Mouse (Mus musculus) embryonic facial prominence, embryonic 14.5 days (tissue): ENCODE results near the gene Nfatc2ip. TPM values are rescaled to one million over a fixed set of nuclear protein-coding genes. Genes with fewer than 3 reads are reported as not detected.

Experiments used
- ATAC-seq: fragments of 200-750 bp; cut with Nextera tagmentation; 2 replicates; pipeline ENCODE4 v1.8.0; 2017; ENCODE audit warnings: low read depth, moderate number of reproducible peaks, moderate TSS enrichment
- DNase-seq: peaks from one replicate; pipeline ENCODE4 v3.0.0-alpha.2; 2015; ENCODE audit warnings: low spot score
- H3K27ac ChIP-seq: fragments of 300-500 bp; sonication (generic); replicated peaks from 2 replicates; pipeline ENCODE4 v1.5.1; 2014; ENCODE audit warnings: low read depth, mild to moderate bottlenecking, low read length, moderate library complexity
- H3K27me3 ChIP-seq: fragments of 300-500 bp; sonication (generic); replicated peaks from 2 replicates; pipeline ENCODE4 v1.6.1; 2014; ENCODE audit warnings: low read length; ENCODE audit not compliant: control insufficient read depth, insufficient read depth
- H3K36me3 ChIP-seq: fragments of 300-500 bp; sonication (generic); 2 replicates; pipeline ENCODE4 v1.6.1; 2014; ENCODE audit warnings: low read length, mixed read lengths; ENCODE audit not compliant: control insufficient read depth, insufficient read depth
- H3K4me1 ChIP-seq: fragments of 300-500 bp; sonication (generic); 2 replicates; pipeline ENCODE4 v1.6.1; 2014; ENCODE audit warnings: antibody characterized with exemption, low read length; ENCODE audit not compliant: control insufficient read depth, insufficient read depth
- H3K4me2 ChIP-seq: fragments of 300-500 bp; sonication (generic); 2 replicates; pipeline ENCODE4 v1.6.1; 2014; ENCODE audit warnings: low read depth, mild to moderate bottlenecking, low read length, moderate library complexity, mixed read lengths
- H3K4me3 ChIP-seq: fragments of 300-500 bp; sonication (generic); 2 replicates; pipeline ENCODE4 v1.5.1; 2014; ENCODE audit warnings: low read depth, mild to moderate bottlenecking, low read length
- H3K9ac ChIP-seq: fragments of 300-500 bp; sonication (generic); 2 replicates; pipeline ENCODE4 v1.6.1; 2014; ENCODE audit warnings: low read depth, mild to moderate bottlenecking, low read length, moderate library complexity, mixed read lengths
- H3K9me3 ChIP-seq: fragments of 300-500 bp; sonication (generic); 2 replicates; pipeline ENCODE4 v1.6.1; 2016; ENCODE audit warnings: low read length; ENCODE audit not compliant: control insufficient read depth
- WGBS: fragments of 180-500 bp; shearing (Covaris S2); extraction: QIAGEN DNeasy Blood & Tissue Kit; methylation state at CpG from one replicate; pipeline ENCODE4 v1.1.7; 2014; 5-methylcytosine and 5-hydroxymethylcytosine counted together
- polyA plus RNA-seq: library from polyadenylated mRNA; unstranded; fragments of >200 nt; fragmentation: Nextera tagmentation; extraction: Ambion mirVana; gene quantifications from 2 replicates; pipeline ENCODE4 v1.2.1, GENCODE M21; 2014

The Nfatc2ip gene
- polyA plus RNA-seq = 2.5 and 2.6 TPM in 2 replicates

DNA sequence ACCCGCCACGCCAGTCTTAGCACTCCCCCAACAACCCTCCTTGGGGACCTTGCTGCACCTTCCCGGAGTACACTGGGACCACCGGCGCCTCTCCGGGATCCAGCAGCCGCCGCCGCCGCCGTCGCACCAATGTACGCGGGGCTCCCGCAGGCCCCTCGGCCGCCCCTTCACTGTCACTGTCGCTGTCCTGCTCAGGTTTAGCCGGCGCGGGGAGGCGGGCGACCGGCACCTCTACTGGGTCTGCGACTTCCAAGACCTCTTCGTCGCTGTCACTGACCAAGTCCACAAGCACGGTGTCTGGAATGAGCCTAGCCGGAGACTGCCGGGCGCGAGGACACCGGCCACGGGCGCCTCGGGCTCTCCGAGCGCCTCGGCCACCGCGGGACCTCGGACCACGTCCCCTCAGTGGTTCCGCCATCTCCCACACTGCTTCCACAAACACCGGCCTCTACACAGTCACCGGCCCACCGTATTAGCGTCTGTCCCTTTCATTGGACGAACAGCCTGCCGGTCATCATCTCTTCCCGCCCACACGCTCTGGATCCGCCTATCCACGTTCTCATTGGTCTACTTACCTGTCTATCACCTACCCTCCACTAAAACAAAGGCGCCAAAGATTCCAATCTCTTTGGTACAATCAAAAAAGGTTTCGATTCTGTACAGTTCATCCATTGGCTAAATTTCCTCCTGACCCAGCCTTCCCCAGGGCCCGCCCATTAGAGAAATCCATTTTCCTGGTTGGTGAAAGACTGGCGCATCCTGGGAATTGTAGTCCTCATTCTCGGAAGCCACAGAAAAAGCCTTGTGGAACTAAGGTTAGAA is at the start of gene Nfatc2ip:
Nfatc2ip (minus strand) TSS at position 440 of the 822 bp plus-strand sequence.
- H3K36me3 ChIP-seq = no peaks in the 10 kb centered on the region
- no peak within 1 kb of the TSS for H3K27ac ChIP-seq
- WGBS = under 1% methylated on average over 53 of the region's 59 CpGs
- H3K9me3 ChIP-seq = no peaks in the 10 kb centered on the region
- H3K4me2 ChIP-seq = peak within 1 kb of the TSS; percentile 79
- ATAC-seq (peak; percentile 100), DNase-seq (peak; percentile 100)
- no peaks in the 10 kb centered on the region; the same call in 1 of the 2 replicates for H3K4me1 ChIP-seq
- peak within 1 kb of the TSS; percentile 79 for H3K9ac ChIP-seq
- H3K27me3 ChIP-seq = no peaks in the 10 kb centered on the region
- peak within 1 kb of the TSS; percentile 87 for H3K4me3 ChIP-seq

DNA sequence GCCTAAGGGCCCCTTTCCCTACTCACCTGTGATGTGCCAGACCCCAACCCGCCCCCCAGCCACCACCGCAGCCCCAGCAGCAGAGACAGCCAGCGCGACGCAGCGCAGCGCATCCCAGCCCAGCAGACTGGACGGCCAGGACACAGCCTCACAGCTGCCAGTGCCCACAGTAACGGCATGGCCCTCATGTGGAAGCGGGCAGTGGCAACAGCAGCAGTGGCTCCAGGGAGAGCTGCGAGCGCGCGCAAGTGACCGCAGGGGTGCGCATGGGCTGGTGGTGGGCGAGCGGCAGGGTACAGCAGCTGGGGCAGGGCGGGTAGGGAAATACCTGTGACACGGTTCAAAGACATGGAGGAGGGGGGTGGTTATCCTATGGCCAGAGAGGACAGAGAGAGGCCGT is 49.7 kb upstream of the Nfatc2ip start:
- no peak for DNase-seq
- Histone ChIP-seq H3K27me3 (no peaks in the 10 kb centered on the region), H3K9me3 (no peaks in the 10 kb centered on the region), H3K27ac (no peak overlapping the region), H3K4me2 (no peak overlapping the region), H3K9ac (no peak overlapping the region), H3K36me3 (peaks cover 50% of the 10 kb centered on the region), H3K4me3 (no peak overlapping the region), H3K4me1 (no peaks in the 10 kb centered on the region)
- no peak for ATAC-seq
- 92% methylated on average over 21 of the region's 21 CpGs for WGBS

DNA sequence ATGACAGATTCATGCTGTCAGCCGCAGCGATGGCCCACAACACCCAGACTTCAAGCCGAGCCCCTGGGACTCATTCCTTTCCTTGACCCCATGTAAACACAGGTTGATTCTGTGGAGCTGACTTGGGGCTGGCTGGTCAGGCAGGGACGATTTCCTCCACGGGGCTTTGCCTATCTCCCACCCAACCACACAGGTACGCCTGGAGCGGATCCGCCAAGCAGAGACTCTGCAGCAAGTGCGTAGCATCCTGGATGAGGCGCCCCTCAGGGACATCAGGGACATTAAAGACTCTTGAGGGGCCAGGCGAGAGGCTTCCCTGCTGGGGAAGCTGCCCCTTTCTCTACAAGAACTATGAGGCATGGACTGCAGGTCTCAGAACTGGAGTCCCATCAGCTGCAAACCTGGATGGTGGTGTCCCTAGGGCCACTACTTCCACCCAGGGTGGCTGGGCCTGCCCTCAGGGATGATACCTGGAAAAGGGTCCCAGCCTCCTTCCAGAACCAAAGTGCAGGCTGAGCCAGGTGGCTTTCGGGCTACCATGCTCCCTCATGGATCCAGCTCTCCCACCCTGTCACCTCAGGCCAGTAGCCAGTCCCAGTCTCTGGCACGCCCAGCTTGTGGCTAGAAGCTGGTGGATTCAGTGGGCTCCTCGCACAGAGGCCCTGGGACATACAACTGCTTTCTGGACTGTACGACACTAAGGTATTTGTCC is 48.7 kb upstream of the Nfatc2ip start:
- WGBS = 91% methylated on average over 15 of the region's 15 CpGs
- H3K4me3 ChIP-seq = no peak overlapping the region
- no peak overlapping the region for H3K4me2 ChIP-seq
- no peak overlapping the region for H3K9ac ChIP-seq
- no peaks in the 10 kb centered on the region for H3K4me1 ChIP-seq
- no peak overlapping the region for H3K27ac ChIP-seq
- no peak for ATAC-seq
- peaks cover 57% of the 10 kb centered on the region for H3K36me3 ChIP-seq
- no peaks in the 10 kb centered on the region for H3K27me3 ChIP-seq
- DNase-seq = no peak
- H3K9me3 ChIP-seq = no peaks in the 10 kb centered on the region

DNA sequence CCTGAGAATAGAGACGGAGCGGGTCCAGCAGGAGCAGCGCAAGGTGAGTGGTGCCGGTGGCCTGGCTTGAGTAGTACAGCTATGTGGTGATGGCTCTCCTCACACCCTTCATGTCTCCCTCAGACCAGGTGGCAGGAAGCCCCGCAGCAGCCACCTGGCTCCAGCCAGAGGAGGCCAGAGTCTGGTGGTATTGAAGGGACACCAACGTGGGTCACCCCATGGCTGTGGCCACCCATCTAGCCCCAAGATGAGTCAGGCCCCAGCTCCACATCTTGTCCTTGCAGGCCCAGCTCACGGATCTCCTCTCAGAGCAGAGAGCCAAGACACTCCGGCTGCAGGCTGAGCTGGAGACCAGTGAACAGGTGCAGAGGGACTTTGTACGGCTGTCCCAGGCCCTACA is 48.0 kb upstream of the Nfatc2ip start:
- Histone ChIP-seq H3K9me3 (no peaks in the 10 kb centered on the region), H3K9ac (no peak overlapping the region), H3K36me3 (peaks cover 61% of the 10 kb centered on the region), H3K4me3 (no peak overlapping the region), H3K4me2 (no peak overlapping the region), H3K4me1 (no peaks in the 10 kb centered on the region), H3K27me3 (no peaks in the 10 kb centered on the region), H3K27ac (no peak overlapping the region)
- WGBS = 97% methylated on average over 9 of the region's 9 CpGs
- DNase-seq (no peak), ATAC-seq (no peak)

DNA sequence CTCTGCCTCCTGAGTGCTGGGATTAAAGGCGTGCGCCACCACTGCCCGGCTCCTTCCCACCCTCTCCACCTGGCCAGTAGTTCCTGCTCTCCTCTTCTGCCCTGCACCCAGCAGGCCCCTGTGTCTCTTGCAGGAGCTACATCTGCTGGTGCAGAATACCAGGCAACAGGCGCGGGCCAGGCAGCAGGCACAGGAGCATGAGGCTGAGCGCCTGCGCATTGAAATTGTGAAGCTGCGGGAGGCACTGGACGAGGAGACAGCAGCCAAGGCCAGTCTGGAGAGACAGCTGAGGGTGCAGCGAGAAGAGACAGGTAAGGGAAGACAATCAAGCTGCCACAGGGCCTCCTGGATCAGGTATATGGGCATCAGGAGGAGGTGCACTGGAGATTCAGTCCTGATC is 47.5 kb upstream of the Nfatc2ip start:
- Histone ChIP-seq H3K9ac (no peak overlapping the region), H3K9me3 (no peaks in the 10 kb centered on the region), H3K27ac (no peak overlapping the region), H3K36me3 (peaks cover 61% of the 10 kb centered on the region), H3K4me1 (no peaks in the 10 kb centered on the region), H3K27me3 (no peaks in the 10 kb centered on the region), H3K4me3 (no peak overlapping the region), H3K4me2 (no peak overlapping the region)
- ATAC-seq (no peak), DNase-seq (no peak)
- WGBS = 93% methylated on average over 10 of the region's 10 CpGs

DNA sequence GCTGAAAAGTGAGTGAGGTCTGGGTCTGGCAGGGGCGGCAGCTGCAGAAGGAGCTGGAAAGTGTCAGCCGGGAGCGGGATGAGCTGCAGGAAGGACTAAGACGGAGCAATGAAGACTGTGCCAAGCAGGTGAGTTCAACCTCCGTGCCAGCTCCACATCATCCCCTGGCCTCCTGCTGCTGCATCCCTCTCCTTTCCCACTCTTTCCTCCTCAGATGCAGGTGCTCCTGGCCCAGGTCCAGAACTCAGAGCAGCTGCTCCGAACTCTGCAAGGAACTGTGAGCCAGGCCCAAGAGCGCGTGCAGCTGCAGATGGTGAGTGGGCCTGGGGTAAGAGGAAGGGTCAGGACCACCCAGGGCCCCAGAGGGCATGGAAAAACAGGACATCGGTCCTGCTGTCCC is 43.6 kb upstream of the Nfatc2ip start:
- Histone ChIP-seq H3K4me3 (no peak overlapping the region), H3K4me1 (no peaks in the 10 kb centered on the region), H3K9ac (no peak overlapping the region), H3K27ac (no peak overlapping the region), H3K36me3 (peaks cover 38% of the 10 kb centered on the region), H3K27me3 (no peaks in the 10 kb centered on the region), H3K4me2 (no peak overlapping the region), H3K9me3 (no peaks in the 10 kb centered on the region)
- DNase-seq (no peak), ATAC-seq (no peak)
- 69% methylated on average over 9 of the region's 9 CpGs for WGBS

DNA sequence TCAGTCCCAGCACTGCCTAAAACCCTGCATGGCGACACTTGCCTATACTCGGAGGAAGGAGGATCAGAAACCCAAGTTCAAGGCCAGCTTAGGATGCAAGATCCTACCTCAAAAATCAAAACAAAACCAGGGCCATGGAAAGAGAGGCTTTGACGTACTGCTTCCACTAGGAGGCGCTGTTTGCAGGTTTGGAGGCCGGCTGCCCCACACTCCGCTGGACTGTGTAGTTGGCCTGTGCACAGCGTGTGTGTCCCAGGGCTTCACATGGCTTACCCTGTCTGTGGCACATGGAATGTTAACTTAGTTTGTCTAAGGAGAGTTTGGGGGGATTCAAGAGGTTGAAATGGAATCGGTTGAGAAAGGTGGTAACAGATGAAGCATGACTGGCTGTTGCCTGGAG is 40.3 kb upstream of the Nfatc2ip start:
- peaks cover 46% of the 10 kb centered on the region; the same call in 1 of the 2 replicates for H3K36me3 ChIP-seq

DNA sequence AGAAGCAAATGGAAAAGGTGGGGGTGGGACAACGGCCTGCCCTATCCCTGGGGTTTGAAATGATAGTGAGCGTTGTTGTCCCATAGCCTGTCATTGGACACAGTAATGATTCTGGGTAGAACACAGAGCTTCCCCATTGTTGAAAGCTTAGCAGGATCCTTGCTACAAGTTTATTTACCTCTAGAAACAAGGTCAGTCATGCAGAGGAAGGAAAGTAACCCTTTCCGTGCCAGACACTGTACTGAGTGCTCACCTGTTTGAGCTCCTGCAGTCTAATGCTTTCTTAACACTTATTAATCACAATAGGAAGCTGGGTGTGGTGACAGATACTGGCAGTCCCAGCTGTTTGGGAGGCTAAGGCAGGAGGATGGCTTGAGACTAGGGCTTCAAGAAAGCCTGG is 39.3 kb upstream of the Nfatc2ip start:
- WGBS = 83% methylated on average over 3 of the region's 3 CpGs

More for the DNA sequence above, 40.3 kb upstream of the Nfatc2ip start:
- Histone ChIP-seq H3K4me3 (no peak overlapping the region), H3K4me1 (no peaks in the 10 kb centered on the region), H3K9me3 (no peaks in the 10 kb centered on the region), H3K4me2 (no peak overlapping the region), H3K9ac (no peak overlapping the region), H3K27ac (no peak overlapping the region), H3K27me3 (no peaks in the 10 kb centered on the region)
- ATAC-seq (peak; percentile 75), DNase-seq (peak; percentile 61)
- 14% methylated on average over 8 of the region's 8 CpGs for WGBS

More for the DNA sequence above, 39.3 kb upstream of the Nfatc2ip start:
- DNase-seq (no peak), ATAC-seq (no peak)
- no peaks in the 10 kb centered on the region for H3K9me3 ChIP-seq
- peaks cover 42% of the 10 kb centered on the region; the same call in 1 of the 2 replicates for H3K36me3 ChIP-seq
- no peaks in the 10 kb centered on the region for H3K4me1 ChIP-seq
- no peak overlapping the region for H3K4me2 ChIP-seq
- H3K9ac ChIP-seq = no peak overlapping the region
- H3K27me3 ChIP-seq = no peaks in the 10 kb centered on the region
- H3K4me3 ChIP-seq = no peak overlapping the region
- no peak overlapping the region for H3K27ac ChIP-seq
